16 mouse cellular contexts compared by ENCODE assay signal in genomic region chr3:158168454-158168853, GRCm38 (mm10).
DNase-seq lines count a peak whose midpoint lies in the region; ATAC-seq lines count a peak whose summit lies in the region.
"Had no signal": no experiment of that assay in that cellular context is flagged by ENCODE, and none has a peak within 500 bp of the region (broad histone marks: within the 10 kb centered on the region; RNA-seq: fewer than 3 reads in every experiment).

No protein-coding gene starts in this region.

- no peak overlapping the region for H3K4me3 ChIP-seq in forebrain, embryonic 16.5 days (replicated peaks; ENCODE audit: low read length)
- no peak overlapping the region for H3K4me3 ChIP-seq in midbrain, embryonic 16.5 days (ENCODE audit: low read depth, low read length)
- H3K4me3 ChIP-seq: layer of hippocampus, adult 2 months; midbrain, embryonic 12.5 days; neural tube, embryonic 12.5 days; stomach, embryonic 15.5 days had no signal

- H3K4me1 ChIP-seq in forebrain, embryonic 16.5 days (replicated peaks; ENCODE audit: control insufficient read depth, insufficient read depth, low read length): no peaks in the 10 kb centered on the region; the same call in 1 of the 2 replicates
- H3K4me1 ChIP-seq in midbrain, embryonic 16.5 days (ENCODE audit: control insufficient read depth, insufficient read depth, low read length): peaks cover 4% of the 10 kb centered on the region
- H3K4me1 ChIP-seq: neural tube, embryonic 12.5 days; stomach, embryonic 15.5 days had no signal

- no peak overlapping the region for H3K9ac ChIP-seq in forebrain, embryonic 16.5 days (replicated peaks; ENCODE audit: low read depth, low read length)
- H3K9ac ChIP-seq in midbrain, embryonic 16.5 days (ENCODE audit: low read depth, low read length): no peak overlapping the region
- H3K9ac ChIP-seq: midbrain, embryonic 12.5 days; neural tube, embryonic 12.5 days; stomach, embryonic 15.5 days had no signal

- DNase-seq in frontal cortex, postnatal 10 days (ENCODE audit: low spot score in 2 of 2): no peak
- DNase-seq in brain, adult 2 months (ENCODE audit: low read depth, low spot score): peak; percentile 69
- no peak for DNase-seq in thymus, postnatal 14 days
- no peak for DNase-seq in spleen, adult 12 weeks (ENCODE audit: low spot score)
- DNase-seq in cerebellum, postnatal 4 days (ENCODE audit: low spot score in 2 of 2): no peak
- DNase-seq: cerebellum, adult 18-20 months; heart, adult 18-20 months; heart, postnatal 10 days had no signal

- ATAC-seq in frontal cortex, adult (ENCODE audit: low TSS enrichment): peak; percentile 39; the same call in 1 of the 2 replicates
- ATAC-seq in forebrain, embryonic 16.5 days: peak; percentile 51
- peak; percentile 34; the same call in 1 of the 2 replicates for ATAC-seq in midbrain, embryonic 16.5 days

- no peak overlapping the region for H3K27ac ChIP-seq in forebrain, embryonic 16.5 days (ENCODE audit: low read length)
- H3K27ac ChIP-seq in midbrain, embryonic 16.5 days (ENCODE audit: low read length): no peak overlapping the region
- H3K27ac ChIP-seq: kidney, postnatal 0 days; layer of hippocampus, adult 2 months; midbrain, embryonic 12.5 days; neural tube, embryonic 12.5 days; stomach, embryonic 15.5 days had no signal

- no peak overlapping the region for H3K4me2 ChIP-seq in forebrain, embryonic 16.5 days (ENCODE audit: low read length)
- no peak overlapping the region for H3K4me2 ChIP-seq in midbrain, embryonic 16.5 days (ENCODE audit: low read length)
- H3K4me2 ChIP-seq: midbrain, embryonic 12.5 days; neural tube, embryonic 12.5 days; stomach, embryonic 15.5 days had no signal

- H3K9me3 ChIP-seq in forebrain, embryonic 16.5 days (ENCODE audit: control insufficient read depth, low read length): no peaks in the 10 kb centered on the region
- no peaks in the 10 kb centered on the region for H3K9me3 ChIP-seq in midbrain, embryonic 16.5 days (replicated peaks; ENCODE audit: control insufficient read depth, low read length, poor library complexity, severe bottlenecking)
- H3K9me3 ChIP-seq: midbrain, embryonic 12.5 days; neural tube, embryonic 12.5 days; stomach, embryonic 15.5 days had no signal

- H3K27me3 ChIP-seq in forebrain, embryonic 16.5 days (replicated peaks; ENCODE audit: control insufficient read depth, insufficient read depth, low read length): no peaks in the 10 kb centered on the region
- no peaks in the 10 kb centered on the region for H3K27me3 ChIP-seq in midbrain, embryonic 16.5 days (ENCODE audit: control insufficient read depth, insufficient read depth, low read depth, low read length)
- H3K27me3 ChIP-seq: midbrain, embryonic 12.5 days; neural tube, embryonic 12.5 days; stomach, embryonic 15.5 days had no signal

- H3K36me3 ChIP-seq in forebrain, embryonic 16.5 days (ENCODE audit: control insufficient read depth, insufficient read depth): no peaks in the 10 kb centered on the region
- no peaks in the 10 kb centered on the region for H3K36me3 ChIP-seq in midbrain, embryonic 16.5 days (ENCODE audit: control insufficient read depth, insufficient read depth, low read length)
- H3K36me3 ChIP-seq: midbrain, embryonic 12.5 days; neural tube, embryonic 12.5 days; stomach, embryonic 15.5 days had no signal

- WGBS in forebrain, embryonic 16.5 days: 45% methylated on average over 4 of the region's 4 CpGs
- WGBS in midbrain, embryonic 16.5 days: 55% methylated on average over 4 of the region's 4 CpGs
